Mouse (Mus musculus) kidney, adult 2 months (tissue): ENCODE results near the gene Setd1b.

Experiments used
- CTCF ChIP-seq: fragments of 200-500 bp; conservative IDR thresholded peaks from 2 replicates; pipeline ENCODE4 v1.5.1; 2011; ENCODE audit warnings: low read depth, mild to moderate bottlenecking, control low read depth, low read length, moderate library complexity, mixed read lengths; ENCODE audit not compliant: insufficient read depth, insufficient read length
- POLR2A ChIP-seq: fragments of 200-500 bp; IDR thresholded peaks from one replicate; pipeline ENCODE4 v1.6.1; 2011; ENCODE audit warnings: low read depth, low read length, control low read depth

GRCm38 (mm10) chr5:123201987-123202386, 60.0 kb downstream of the Setd1b start:
- TF ChIP-seq CTCF (no peak), POLR2A (no peak)
